In genomic region chr10:82985700-82986131, GRCm38 (mm10) we compare ENCODE assay signal across 8 mouse cellular contexts. TPM values are rescaled to one million over a fixed set of nuclear protein-coding genes. Genes with fewer than 3 reads are reported as not detected.
DNase-seq lines count a peak whose midpoint lies in the region; ATAC-seq and TF ChIP-seq lines count a peak whose summit lies in the region.

No protein-coding gene starts in this region.

- TF ChIP-seq CTCF in E14TG2a.4 (conservative IDR thresholded peaks at IDR 0.05; ENCODE audit: low read length): no peak
- peak; percentile 39 for TF ChIP-seq CTCF in lung, postnatal 0 days (IDR thresholded peaks at IDR 0.05)

- peaks cover 85% of the 10 kb centered on the region for H3K27me3 ChIP-seq in E14TG2a.4 (ENCODE audit: insufficient read depth, low read length)
- peaks cover 36% of the 10 kb centered on the region for H3K27me3 ChIP-seq in embryonic facial prominence, embryonic 13.5 days
- H3K27me3 ChIP-seq in hindbrain, embryonic 10.5 days (ENCODE audit: insufficient read depth, poor library complexity, severe bottlenecking): peaks cover 58% of the 10 kb centered on the region
- H3K27me3 ChIP-seq in lung, postnatal 0 days (replicated peaks; ENCODE audit: insufficient read depth, low read length): 0 out of 2 replicates have a peak, but pooled peaks cover 3% of the 10 kb centered on the region

- H3K9me3 ChIP-seq in E14TG2a.4 (ENCODE audit: low read length): no peaks in the 10 kb centered on the region
- H3K9me3 ChIP-seq in embryonic facial prominence, embryonic 13.5 days: no peaks in the 10 kb centered on the region
- no peaks in the 10 kb centered on the region for H3K9me3 ChIP-seq in hindbrain, embryonic 10.5 days
- H3K9me3 ChIP-seq in lung, postnatal 0 days (ENCODE audit: low read length): no peaks in the 10 kb centered on the region

- WGBS in embryonic facial prominence, embryonic 13.5 days: under 1% methylated on average over 32 of the region's 32 CpGs
- under 1% methylated on average over 32 of the region's 32 CpGs for WGBS in hindbrain, embryonic 10.5 days
- WGBS in lung, postnatal 0 days: 1% methylated on average over 28 of the region's 32 CpGs

- intact Hi-C loops in gastrocnemius, postnatal 14 days (cut with DNase I; ENCODE audit: low total_unique reads): loop anchor here (10.0 kb wide), 2 partner anchors 119 to 199 kb away; no protein-coding TSS in a partner anchor

- peak overlapping the region; percentile 82 for H3K4me3 ChIP-seq in E14TG2a.4 (replicated peaks; ENCODE audit: low read length)
- H3K4me3 ChIP-seq in embryonic facial prominence, embryonic 13.5 days: peak overlapping the region; percentile 82
- peak overlapping the region; percentile 73 for H3K4me3 ChIP-seq in hindbrain, embryonic 10.5 days
- peak overlapping the region; percentile 58 for H3K4me3 ChIP-seq in lung, postnatal 0 days (ENCODE audit: low read depth, low read length)

- peak overlapping the region; percentile 90 for H3K27ac ChIP-seq in embryonic facial prominence, embryonic 13.5 days
- peak overlapping the region; percentile 87 for H3K27ac ChIP-seq in hindbrain, embryonic 10.5 days
- no peak overlapping the region for H3K27ac ChIP-seq in lung, postnatal 0 days (ENCODE audit: low read length)

- H3K36me3 ChIP-seq in E14TG2a.4 (ENCODE audit: insufficient read depth, low read length): no peaks in the 10 kb centered on the region
- H3K36me3 ChIP-seq in embryonic facial prominence, embryonic 13.5 days: no peaks in the 10 kb centered on the region
- no peaks in the 10 kb centered on the region for H3K36me3 ChIP-seq in hindbrain, embryonic 10.5 days
- H3K36me3 ChIP-seq in lung, postnatal 0 days (ENCODE audit: insufficient read depth, low read length): no peaks in the 10 kb centered on the region

- DNase-seq in adrenal gland, adult 2 months: peak; percentile 75
- DNase-seq in hindbrain, embryonic 10.5 days (ENCODE audit: low spot score): no peak
- peak; percentile 60 to 72 for DNase-seq in layer of hippocampus, postnatal 10 days (ENCODE audit: low spot score in 2 of 2)
- no peak for DNase-seq in lung, postnatal 0 days (ENCODE audit: low spot score)
- DNase-seq in right cerebral cortex, adult 2 months (ENCODE audit: low spot score in 2 of 2): peak; percentile 66 to 82
- no peak for DNase-seq in gastrocnemius, postnatal 14 days

- peak; percentile 44; the same call in 1 of the 2 replicates for ATAC-seq in embryonic facial prominence, embryonic 13.5 days (ENCODE audit: insufficient number of reproducible peaks, insufficient read depth, low FRiP score, low TSS enrichment, low read depth)
- no peak for ATAC-seq in lung, postnatal 0 days

- peak overlapping the region; percentile 85 for H3K9ac ChIP-seq in embryonic facial prominence, embryonic 13.5 days
- H3K9ac ChIP-seq in lung, postnatal 0 days (replicated peaks; ENCODE audit: low read depth): peak overlapping the region; percentile 36; the same call in 1 of the 2 replicates

- peaks cover 25% of the 10 kb centered on the region for H3K4me1 ChIP-seq in E14TG2a.4 (replicated peaks; ENCODE audit: low read depth, low read length)
- H3K4me1 ChIP-seq in embryonic facial prominence, embryonic 13.5 days: peaks cover 36% of the 10 kb centered on the region
- H3K4me1 ChIP-seq in hindbrain, embryonic 10.5 days (replicated peaks): peaks cover 45% of the 10 kb centered on the region
- no peaks in the 10 kb centered on the region; the same call in 1 of the 2 replicates for H3K4me1 ChIP-seq in lung, postnatal 0 days (ENCODE audit: insufficient read depth, low read depth, low read length)

- no peak for TF ChIP-seq EP300 in lung, postnatal 0 days (IDR thresholded peaks at IDR 0.05)

- H3K4me2 ChIP-seq in embryonic facial prominence, embryonic 13.5 days: peak overlapping the region; percentile 89
- peak overlapping the region; percentile 80 for H3K4me2 ChIP-seq in lung, postnatal 0 days (replicated peaks; ENCODE audit: low read depth, low read length)

RNA-seq across cellular contexts. Expression of gene Chst11, which starts 0.4 kb away (rescaled TPM):
- 10 to 100 TPM; 40.3 to 70.3 TPM for total RNA-seq in adrenal gland, adult 2 months (2021)
- 35.2 and 40.2 TPM in 2 replicates for polyA plus RNA-seq in adrenal gland, adult 2 months (2012; rRNA removed)
- 2.6 and 3.6 TPM in 2 replicates for polyA plus RNA-seq in embryonic facial prominence, embryonic 13.5 days (2015; fragmentation: Nextera tagmentation; extraction: Ambion mirVana)
- 1.1 and 1.4 TPM in 2 replicates for polyA plus RNA-seq in hindbrain, embryonic 10.5 days (2016; fragmentation: Nextera tagmentation; extraction: Ambion mirVana)
- 10 to 100 TPM; 51.2 to 56.1 TPM for total RNA-seq in layer of hippocampus, postnatal 10 days (2021)
- polyA plus RNA-seq in lung, postnatal 0 days (2015; fragmentation: Nextera tagmentation; extraction: Ambion mirVana): 0.74 and 0.98 TPM in 2 replicates
- total RNA-seq in gastrocnemius, postnatal 14 days (2021): 1 to 10 TPM; 1.3 to 1.4 TPM

Comparison
In these comparisons a context has a peak if more than half of its experiments do, and no peak if none do; other contexts are left out.
1. DNase-seq: peak in adrenal gland, adult 2 months (single experiment), layer of hippocampus, postnatal 10 days (2 of 2) and right cerebral cortex, adult 2 months (2 of 2); none in hindbrain, embryonic 10.5 days (single experiment), lung, postnatal 0 days (single experiment) and gastrocnemius, postnatal 14 days (single experiment).
2. Peak in every context shown above with its lines, with median percentiles within 50 percentile points of each other: H3K4me3 ChIP-seq.